Mouse (Mus musculus) spleen, adult 2 months (tissue): ENCODE results near the gene Tgfbr3. TPM values are rescaled to one million over a fixed set of nuclear protein-coding genes. Genes with fewer than 3 reads are reported as not detected.

Experiments used
- DNase-seq, 2 experiments: peaks; one replicate each; pipeline versions ENCODE4 v3.0.0 to v3.0.0-alpha.2; 2012 to 2021; ENCODE audit warnings: low spot score in 2 of 2, low read depth in 1 of 2
- H3K27ac ChIP-seq: fragments of 200-500 bp; 2 replicates; pipeline ENCODE4 v1.5.1; 2012; ENCODE audit warnings: low read length, inconsistent platforms; ENCODE audit not compliant: insufficient read depth
- H3K27me3 ChIP-seq: fragments of 200-500 bp; 2 replicates; pipeline ENCODE4 v1.6.1; 2012; ENCODE audit warnings: mild to moderate bottlenecking, moderate library complexity, low read length, inconsistent platforms; ENCODE audit not compliant: control insufficient read depth, insufficient read depth
- H3K36me3 ChIP-seq: fragments of 200-500 bp; 2 replicates; pipeline ENCODE4 v1.6.1; 2012; ENCODE audit warnings: mild to moderate bottlenecking, low read length, inconsistent platforms; ENCODE audit not compliant: control insufficient read depth, insufficient read depth
- H3K4me1 ChIP-seq: fragments of 200-500 bp; 2 replicates; pipeline ENCODE4 v1.6.1; 2011; ENCODE audit warnings: inconsistent platforms; ENCODE audit not compliant: control insufficient read depth, insufficient read depth, insufficient read length
- H3K4me3 ChIP-seq: fragments of 200-500 bp; 2 replicates; pipeline ENCODE4 v1.5.1; 2011; ENCODE audit warnings: mild to moderate bottlenecking, inconsistent platforms; ENCODE audit not compliant: insufficient read depth, insufficient read length; ENCODE audit errors: extremely low read depth
- CTCF ChIP-seq: fragments of 200-500 bp; IDR thresholded peaks from 2 replicates; pipeline ENCODE4 v1.5.1; 2011; ENCODE audit warnings: mild to moderate bottlenecking, inconsistent platforms; ENCODE audit not compliant: insufficient read depth, insufficient read length, insufficient replicate concordance; ENCODE audit errors: extremely low read depth
- POLR2A ChIP-seq: fragments of 200-500 bp; IDR thresholded peaks from 2 replicates; pipeline ENCODE4 v1.6.1; 2011; ENCODE audit warnings: low read depth, low read length, inconsistent platforms
- WGBS: fragments of 180-500 bp; shearing (Covaris S2); methylation state at CpG from one replicate; pipeline ENCODE4 v1.1.7; 2018; 5-methylcytosine and 5-hydroxymethylcytosine counted together
- polyA plus RNA-seq: library from polyadenylated mRNA; depleted of rRNA; stranded (reverse); fragments of >200 nt; gene quantifications from 2 replicates; pipeline ENCODE4 v1.2.3, GENCODE M21; 2012

Tgfbr3 gene
- polyA plus RNA-seq, 1 experiment, result 20.5 TPM

- peak in 1 of 2 experiments; percentile 12 for DNase-seq
- 23% methylated on average over 11 of the region's 11 CpGs for WGBS
- Histone ChIP-seq H3K27ac (no peak overlapping the region), H3K27me3 (no peaks in the 10 kb centered on the region), H3K4me3 (peak overlapping the region; percentile 33; the same call in 1 of the 2 replicates), H3K36me3 (no peaks in the 10 kb centered on the region), H3K4me1 (peaks cover 7% of the 10 kb centered on the region; the same call in 1 of the 2 replicates)
- TF ChIP-seq CTCF, result no peak
- TF ChIP-seq POLR2A, result no peak
These were observed 14.0 kb upstream of the Tgfbr3 start for GRCm38 (mm10) chr5:107303350-107303861.

GRCm38 (mm10) chr5:107298854-107299253, 9.4 kb upstream of the Tgfbr3 start:
- TF ChIP-seq POLR2A (no peak), CTCF (no peak)
- Histone ChIP-seq H3K4me3 (no peak overlapping the region), H3K27me3 (no peaks in the 10 kb centered on the region), H3K4me1 (peaks cover 7% of the 10 kb centered on the region; the same call in 1 of the 2 replicates), H3K36me3 (no peaks in the 10 kb centered on the region), H3K27ac (no peak overlapping the region)
- DNase-seq, result no peak
- 72% methylated on average over 11 of the region's 11 CpGs for WGBS

- H3K36me3 ChIP-seq, result no peaks in the 10 kb centered on the region
- 64% methylated on average over 9 of the region's 9 CpGs for WGBS
- DNase-seq, result no peak
- H3K4me3 ChIP-seq, result no peak overlapping the region
- TF ChIP-seq CTCF (no peak), POLR2A (no peak)
- no peaks in the 10 kb centered on the region for H3K4me1 ChIP-seq
- H3K27ac ChIP-seq, result no peak overlapping the region
- no peaks in the 10 kb centered on the region for H3K27me3 ChIP-seq
These were observed 7.3 kb upstream of the Tgfbr3 start for GRCm38 (mm10) chr5:107296512-107297322.

GRCm38 (mm10) chr5:107295817-107296511, 6.5 kb upstream of the Tgfbr3 start:
- H3K27ac ChIP-seq, result no peak overlapping the region
- 84% methylated on average over 16 of the region's 16 CpGs for WGBS
- H3K27me3 ChIP-seq, result no peaks in the 10 kb centered on the region
- no peak for TF ChIP-seq POLR2A
- TF ChIP-seq CTCF, result no peak
- no peak for DNase-seq
- H3K36me3 ChIP-seq, result no peaks in the 10 kb centered on the region
- H3K4me3 ChIP-seq, result no peak overlapping the region
- H3K4me1 ChIP-seq, result no peaks in the 10 kb centered on the region

GRCm38 (mm10) chr5:107295061-107295816, 5.8 kb upstream of the Tgfbr3 start:
- Histone ChIP-seq H3K4me3 (no peak overlapping the region), H3K4me1 (no peaks in the 10 kb centered on the region), H3K27me3 (no peaks in the 10 kb centered on the region), H3K36me3 (no peaks in the 10 kb centered on the region), H3K27ac (no peak overlapping the region)
- WGBS, result 59% methylated on average over 8 of the region's 8 CpGs
- TF ChIP-seq POLR2A (no peak), CTCF (no peak)
- DNase-seq, result no peak

GRCm38 (mm10) chr5:107294041-107294440, 4.6 kb upstream of the Tgfbr3 start:
- no peak for TF ChIP-seq POLR2A
- no peak for TF ChIP-seq CTCF
- no peak for DNase-seq
- H3K27me3 ChIP-seq, result peaks cover 4% of the 10 kb centered on the region
- H3K4me1 ChIP-seq, result peaks cover under 1% of the 10 kb centered on the region; the same call in 1 of the 2 replicates
- WGBS, result 92% methylated on average over 4 of the region's 4 CpGs
- H3K27ac ChIP-seq, result no peak overlapping the region
- H3K4me3 ChIP-seq, result no peak overlapping the region
- H3K36me3 ChIP-seq, result no peaks in the 10 kb centered on the region
